Mouse (Mus musculus): ENCODE measurements around the gene Anp32b. TPM values are rescaled to one million over a fixed set of nuclear protein-coding genes. Genes with fewer than 3 reads are reported as not detected.

Anp32b gene
- 10 to 100 TPM; 43.7 to 43.9 TPM for total RNA-seq (2021)
- long read RNA-seq, experiment 1, transcript Anp32b-201 (7 exons, 1,716 nt): major isoform, 39 of 51 reads
- long read RNA-seq, experiment 1, partial matches to known transcripts: 4 of 51 reads
- long read RNA-seq, experiment 1, other reads (novel, unspliced or antisense): 8 of 51 reads
- long read RNA-seq, experiment 2, transcript Anp32b-201 (7 exons, 1,716 nt): major isoform, 35 of 46 reads
- long read RNA-seq, experiment 2, partial matches to known transcripts: 1 of 46 reads
- long read RNA-seq, experiment 2, other reads (novel, unspliced or antisense): 10 of 46 reads

DNA sequence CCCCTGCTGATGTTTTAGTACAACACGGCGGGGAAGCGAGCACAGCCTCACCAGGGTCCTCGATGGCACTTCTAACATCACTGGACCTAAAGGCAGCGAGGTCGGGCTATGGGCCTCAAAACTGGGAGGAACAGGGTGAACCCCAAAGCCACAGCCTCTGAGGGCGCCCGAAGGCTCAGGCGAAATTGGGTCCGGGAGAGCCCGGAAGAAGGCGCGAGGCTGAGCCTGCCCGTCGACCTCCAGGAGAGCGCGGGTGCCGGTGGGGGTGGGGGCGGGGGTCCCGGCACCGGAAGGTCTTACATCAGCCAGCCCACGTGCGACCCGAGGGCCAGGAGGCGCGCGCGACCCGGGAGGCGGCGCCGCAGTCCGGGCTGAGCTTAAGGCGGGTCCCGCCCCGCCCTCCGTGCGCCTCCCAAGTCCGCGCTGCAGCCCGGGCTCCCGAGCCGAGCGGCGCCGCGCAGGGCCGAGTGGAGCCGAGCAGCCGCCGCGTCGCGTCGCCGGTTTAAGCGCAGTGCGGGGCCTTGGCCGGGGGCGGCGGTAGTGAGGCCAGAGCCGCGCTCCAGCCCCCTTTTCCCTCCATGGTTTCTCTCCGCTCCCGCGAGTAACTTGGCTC lies at the start of gene Anp32b:
TSS of gene Anp32b (plus strand) at position 384 of the 613 bp plus-strand sequence.
- DNase-seq (ENCODE audit: low spot score in 2 of 2): peak; percentile 92 to 94
- intact Hi-C loops (cut with DNase I): loop anchor here (2.0 kb wide), 1 partner anchor 62 kb away; the partner anchor contains the start of gene Trmo

GRCm38 (mm10) chr4:46404042-46404795 lies 46.5 kb upstream of the Anp32b start:
- no peak for DNase-seq (ENCODE audit: low spot score in 2 of 2)
- intact Hi-C loops (cut with DNase I): no loop called here

DNA sequence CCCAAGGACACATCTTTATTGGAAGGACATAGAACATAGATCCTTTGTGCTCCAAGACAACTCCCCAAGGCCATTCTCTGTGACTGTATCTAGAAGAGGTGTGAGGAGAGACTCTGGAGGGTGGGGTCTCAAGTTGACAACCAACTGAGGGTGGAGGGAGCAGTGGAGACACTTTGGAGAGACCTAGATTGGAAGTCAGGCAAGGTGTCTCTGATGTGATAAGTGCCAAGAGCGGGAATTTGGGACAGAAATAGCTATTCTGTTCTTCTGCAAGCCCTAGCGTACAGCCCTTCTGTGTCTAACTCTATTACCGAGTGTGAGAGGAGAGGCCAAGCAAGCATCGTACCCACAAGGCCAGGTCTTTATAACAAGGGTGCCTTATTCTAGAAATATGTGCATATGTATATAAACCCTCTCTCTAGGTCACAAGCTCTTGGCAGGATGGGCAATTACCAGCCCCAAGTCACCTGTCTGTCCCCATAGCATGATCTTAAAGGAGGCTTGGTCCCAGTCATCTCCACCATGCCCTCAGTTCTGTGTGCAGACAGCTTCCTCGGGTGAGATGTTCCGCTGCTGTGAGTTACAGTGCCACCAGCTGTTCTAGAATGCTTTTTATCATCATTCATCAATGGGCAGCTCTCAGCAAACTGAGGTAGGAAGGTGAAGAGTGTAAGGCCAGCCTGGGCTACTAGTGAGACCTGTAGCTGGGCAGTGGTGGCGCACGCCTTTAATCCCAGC lies 43.6 kb upstream of the Anp32b start:
- intact Hi-C loops (cut with DNase I): no loop called here
- no peak for DNase-seq (ENCODE audit: low spot score in 2 of 2)

GRCm38 (mm10) chr4:46410677-46411076 lies 40.0 kb upstream of the Anp32b start:
- DNase-seq (ENCODE audit: low spot score in 2 of 2): no peak
- intact Hi-C loops (cut with DNase I): no loop called here

GRCm38 (mm10) chr4:46411489-46411888 lies 39.2 kb upstream of the Anp32b start:
- DNase-seq (ENCODE audit: low spot score in 2 of 2): no peak
- intact Hi-C loops (cut with DNase I): no loop called here

DNA sequence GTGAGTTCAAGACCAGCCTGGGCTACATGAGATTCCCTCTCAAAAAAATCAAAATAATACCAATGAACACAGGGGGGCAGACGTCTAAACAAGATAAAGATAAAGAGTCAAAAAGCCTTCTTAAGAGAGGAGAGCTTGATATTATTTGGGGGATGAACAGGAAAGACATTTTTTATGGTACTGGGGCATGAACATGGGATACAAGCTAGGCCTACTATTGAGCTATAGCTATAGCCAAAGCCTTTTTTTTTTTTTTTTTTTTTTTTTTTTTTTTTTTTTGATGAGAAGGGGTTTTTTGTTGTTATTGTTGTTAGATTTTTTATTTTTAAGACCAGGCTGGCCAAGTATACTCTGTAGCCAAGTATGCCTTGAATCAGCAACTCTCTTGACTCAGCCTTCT lies 38.6 kb upstream of the Anp32b start:
- intact Hi-C loops (cut with DNase I): no loop called here
- no peak for DNase-seq (ENCODE audit: low spot score in 2 of 2)

DNA sequence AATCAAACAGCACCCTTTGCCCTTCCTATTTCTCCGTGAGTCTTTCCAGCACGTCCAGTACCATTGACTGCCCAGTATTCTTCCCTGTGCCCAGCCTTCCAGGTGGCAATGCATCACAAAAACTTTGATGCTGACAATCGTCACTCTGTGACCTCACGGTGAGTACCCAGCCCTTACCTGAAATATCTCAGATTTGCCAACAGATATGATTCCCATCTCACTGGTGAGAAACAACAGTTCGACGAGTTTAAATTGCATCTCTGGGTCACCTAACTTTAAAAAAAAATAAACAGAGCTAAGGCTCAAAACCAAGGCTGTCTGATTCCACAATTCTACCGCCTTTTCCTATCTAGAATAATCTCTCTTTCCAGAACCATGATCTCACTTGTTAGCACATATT lies 37.3 kb upstream of the Anp32b start, which contains the start of gene Hemgn:
TSS of gene Hemgn (minus strand) at position 101 of the 400 bp plus-strand sequence.
- intact Hi-C loops (cut with DNase I): no loop called here
- no peak for DNase-seq (ENCODE audit: low spot score in 2 of 2)

DNA sequence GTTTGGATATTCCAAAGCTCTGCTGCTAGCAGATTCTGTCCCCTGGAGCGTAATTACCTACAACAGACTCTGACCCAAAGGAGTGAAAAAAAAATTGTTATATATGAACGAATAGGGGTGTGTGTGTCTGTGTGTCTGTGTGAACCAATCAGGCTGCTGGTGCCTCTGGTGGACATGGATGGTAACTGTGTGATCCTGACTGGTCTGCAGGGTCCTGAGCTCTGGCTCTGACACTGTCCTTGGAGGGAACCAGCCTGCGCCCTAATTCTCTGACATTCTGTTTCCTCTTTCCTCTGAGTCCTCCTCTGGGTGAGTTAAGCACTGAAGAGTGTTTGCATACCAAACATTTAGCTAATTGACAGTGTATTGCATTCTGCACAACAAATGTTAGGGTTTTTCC lies 33.2 kb upstream of the Anp32b start:
- no peak for DNase-seq (ENCODE audit: low spot score in 2 of 2)
- intact Hi-C loops (cut with DNase I): no loop called here

- no peak for DNase-seq (ENCODE audit: low spot score in 2 of 2)
- intact Hi-C loops (cut with DNase I): no loop called here
These were observed 31.9 kb upstream of the Anp32b start for GRCm38 (mm10) chr4:46418851-46419250.

DNA sequence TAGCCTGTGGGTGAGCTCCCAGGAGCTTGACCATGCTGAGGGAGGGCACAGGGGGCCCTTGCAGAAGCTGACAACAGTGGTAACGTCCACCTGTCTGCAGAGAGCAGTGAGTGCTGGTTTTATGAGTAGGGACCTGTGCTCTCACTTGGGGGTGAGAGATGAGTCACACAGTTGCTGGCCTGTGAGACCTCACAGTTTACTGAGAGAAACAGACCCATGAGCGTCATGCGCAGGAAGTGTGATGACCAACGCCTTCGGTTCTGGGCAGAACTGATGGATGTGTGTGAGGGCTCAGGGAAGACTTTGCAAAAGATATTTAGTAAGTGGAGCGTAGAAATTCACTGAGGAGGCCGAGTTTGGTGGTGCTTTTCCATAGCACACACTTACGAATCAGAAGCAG lies 28.1 kb upstream of the Anp32b start:
- no peak for DNase-seq (ENCODE audit: low spot score in 2 of 2)
- intact Hi-C loops (cut with DNase I): no loop called here

GRCm38 (mm10) chr4:46428903-46429499 lies 21.7 kb upstream of the Anp32b start:
- DNase-seq (ENCODE audit: low spot score in 2 of 2): peak; percentile 50 to 51
- intact Hi-C loops (cut with DNase I): no loop called here

- no peak for DNase-seq (ENCODE audit: low spot score in 2 of 2)
- intact Hi-C loops (cut with DNase I): no loop called here
These were observed 18.2 kb upstream of the Anp32b start for GRCm38 (mm10) chr4:46432339-46433036.

- intact Hi-C loops (cut with DNase I): no loop called here
- DNase-seq (ENCODE audit: low spot score in 2 of 2): no peak
These were observed 8.2 kb upstream of the Anp32b start for GRCm38 (mm10) chr4:46442501-46442900.

DNA sequence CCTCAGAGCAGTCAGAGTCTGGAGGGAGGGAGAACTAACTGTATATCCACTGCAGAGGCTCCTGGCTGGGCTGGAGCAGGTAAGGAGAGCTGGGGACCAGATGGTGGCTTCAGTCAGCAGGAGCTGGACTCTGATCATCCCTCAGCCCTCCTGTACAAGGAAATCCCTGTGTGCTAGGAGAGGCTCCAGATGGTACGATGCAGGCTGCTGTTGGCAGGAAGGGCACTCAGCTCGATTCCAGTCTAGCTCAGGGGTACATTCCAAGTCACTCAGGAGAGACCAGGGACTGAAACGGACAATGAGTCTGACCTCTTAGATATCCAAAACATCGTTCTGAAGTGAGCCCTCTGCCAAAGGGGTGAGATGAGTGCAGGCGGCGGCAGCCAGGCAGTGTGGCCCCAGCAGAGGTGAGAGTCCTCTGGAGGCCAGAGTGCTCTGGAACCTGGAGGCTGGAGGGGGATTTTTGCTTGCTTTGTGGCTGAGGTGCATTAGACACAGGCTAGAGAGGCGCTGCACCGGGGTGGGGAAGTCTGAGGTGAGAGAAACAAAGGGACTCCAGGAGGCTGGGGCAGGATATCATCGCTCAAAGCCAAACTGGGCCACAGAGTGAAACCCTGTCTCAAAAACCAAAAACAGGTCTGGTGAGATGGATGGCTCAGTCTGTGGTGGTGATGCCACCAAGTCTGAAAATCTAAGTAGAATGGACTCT lies 5.3 kb upstream of the Anp32b start:
- DNase-seq (ENCODE audit: low spot score in 2 of 2): no peak
- intact Hi-C loops (cut with DNase I): no loop called here

GRCm38 (mm10) chr4:46447461-46447860 lies 3.2 kb upstream of the Anp32b start:
- no peak for DNase-seq (ENCODE audit: low spot score in 2 of 2)
- intact Hi-C loops (cut with DNase I): no loop called here

DNA sequence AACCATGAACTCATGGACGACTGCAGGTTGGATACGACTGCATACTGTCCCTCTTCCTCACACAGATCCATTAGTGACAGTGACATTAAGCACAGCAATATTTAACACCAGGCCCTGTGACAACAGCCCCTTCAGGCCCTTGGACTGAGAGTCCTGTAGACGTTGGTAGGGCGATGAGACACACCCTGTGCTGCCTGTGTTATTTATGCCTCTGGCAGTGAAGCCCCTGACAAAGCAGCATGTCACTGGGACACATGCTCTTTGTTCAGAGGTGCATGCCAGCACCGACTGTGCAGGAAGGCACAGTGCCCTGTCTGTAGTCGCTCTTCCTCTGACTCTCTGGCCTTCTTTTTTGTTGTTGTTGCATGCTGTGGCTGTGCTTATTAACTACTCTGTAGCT lies 1.8 kb upstream of the Anp32b start:
- DNase-seq (ENCODE audit: low spot score in 2 of 2): peak in 1 of 2 experiments; percentile 34
- intact Hi-C loops (cut with DNase I): no loop called here

DNA sequence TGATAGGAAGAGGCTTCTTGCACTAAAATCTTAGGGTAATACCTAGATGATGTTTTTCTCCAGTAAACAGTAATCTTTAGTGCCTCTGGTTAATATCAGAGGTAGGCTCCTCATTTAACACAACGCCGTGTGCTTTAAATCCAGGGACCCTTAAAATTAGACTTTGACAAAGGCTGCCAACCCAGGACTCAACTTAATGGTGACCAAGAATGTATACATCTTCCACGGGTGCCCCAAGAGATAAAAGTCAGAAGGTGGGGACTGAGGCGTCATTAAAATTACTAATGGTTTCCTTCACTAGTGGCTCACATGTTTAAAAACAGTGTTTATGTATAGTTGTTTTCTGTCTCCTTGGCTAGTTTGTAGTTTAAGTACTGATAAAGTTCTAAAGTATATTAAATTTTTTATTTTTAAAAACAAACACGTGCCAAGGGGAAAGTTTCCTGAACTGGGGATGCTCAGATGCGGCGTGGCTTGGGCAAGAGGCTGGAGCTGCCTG lies 633 bp upstream of the Anp32b start:
- intact Hi-C loops (cut with DNase I): loop anchor here (2.0 kb wide), 1 partner anchor 61 kb away; the partner anchor contains the start of gene Trmo
- DNase-seq (ENCODE audit: low spot score in 2 of 2): no peak

GRCm38 (mm10) chr4:46451240-46451757 lies 597 bp downstream of the Anp32b start:
- DNase-seq (ENCODE audit: low spot score in 2 of 2): peak; percentile 48 to 70
- intact Hi-C loops (cut with DNase I): loop anchor here (2.0 kb wide), 1 partner anchor 62 kb away; the partner anchor contains the start of gene Trmo
